Mouse (Mus musculus) brain, embryonic 14.5 days (tissue): ENCODE data around the gene Tfr2.

Source experiments
- CTCF ChIP-seq: fragments of 200-500 bp; IDR thresholded peaks from 2 replicates; pipeline ENCODE4 v1.5.1; 2012; ENCODE audit warnings: inconsistent platforms, mild to moderate bottlenecking, moderate library complexity, borderline replicate concordance; ENCODE audit not compliant: insufficient read depth, insufficient read length; ENCODE audit errors: extremely low read depth
- POLR2A ChIP-seq: fragments of 200-500 bp; IDR thresholded peaks from 2 replicates; pipeline ENCODE4 v1.6.1; 2012; ENCODE audit warnings: mild to moderate bottlenecking, inconsistent platforms, borderline replicate concordance; ENCODE audit not compliant: poor library complexity, insufficient read depth, insufficient read length, severe bottlenecking; ENCODE audit errors: extremely low read depth

GRCm38 (mm10) chr5:137580246-137580645 lies 10.6 kb downstream of the Tfr2 start:
- TF ChIP-seq CTCF (no peak), POLR2A (no peak)
